Mouse (Mus musculus): ENCODE results near the gene Erich3. TPM values are rescaled to one million over a fixed set of nuclear protein-coding genes. Genes with fewer than 3 reads are reported as not detected.

The Erich3 gene
- polyA plus RNA-seq, 1 experiment, result not detected

Other genes starting within 250 kb of the Erich3 start
- 29.8 and 30.8 TPM in 2 replicates for gene Cryz, start 67.1 kb upstream of the Erich3 start, polyA plus RNA-seq (2012; ENCODE audit: insufficient read depth, insufficient read length, missing spikeins)
- gene Tyw3, start 66.8 kb upstream of the Erich3 start, polyA plus RNA-seq (2012; ENCODE audit: insufficient read depth, insufficient read length, missing spikeins), result 3.0 and 3.9 TPM in 2 replicates

Data from brown adipose tissue, adult 24 weeks (tissue).